Mouse (Mus musculus): ENCODE measurements around the gene Aip.

Aip gene

DNA sequence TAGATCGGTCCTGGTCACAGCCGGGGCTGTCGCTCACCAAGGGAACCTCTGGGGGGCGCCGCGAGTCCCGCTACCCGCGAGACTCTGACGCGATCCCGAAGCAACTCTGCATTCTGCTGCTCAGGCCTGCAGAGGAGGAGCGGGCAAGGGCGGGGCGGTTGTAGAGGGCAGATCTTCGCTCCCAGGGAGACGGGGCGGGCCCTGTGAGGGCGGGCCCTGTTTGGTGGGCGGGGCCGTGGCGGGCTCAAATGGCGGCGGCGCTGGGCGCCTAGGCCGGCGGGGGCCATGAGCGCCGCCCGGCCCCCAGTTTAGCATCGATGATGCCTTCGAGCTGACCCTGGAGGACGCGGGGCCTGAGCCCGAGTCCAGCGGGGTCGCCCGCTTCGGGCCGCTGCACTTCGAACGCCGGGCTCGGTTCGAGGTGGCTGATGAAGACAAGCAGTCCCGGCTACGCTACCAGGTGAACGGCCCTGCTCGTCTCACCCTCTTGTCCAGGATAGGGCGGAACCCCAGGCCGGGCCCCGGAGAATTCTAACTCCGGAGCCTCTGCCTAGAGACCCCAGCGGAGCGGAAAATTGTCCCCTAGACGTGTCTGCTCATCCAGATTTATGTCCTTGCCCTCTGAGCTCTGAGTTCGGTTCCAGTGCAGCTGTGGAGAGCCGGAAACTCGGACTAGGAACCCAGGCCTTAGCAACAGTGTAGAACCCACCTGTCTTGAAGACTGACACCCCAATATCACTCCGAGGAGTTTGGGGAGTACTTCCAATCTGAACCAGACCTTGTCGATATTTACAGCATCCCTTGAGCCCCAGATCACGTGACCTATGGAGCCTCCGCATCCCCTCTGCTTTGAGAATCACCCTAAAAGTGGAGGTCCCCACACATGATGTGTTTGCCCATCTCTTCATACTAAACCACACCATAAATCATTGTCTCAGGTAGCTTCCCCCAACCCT is at the start of gene Aip:
Aip (minus strand) TSS at position 118 of the 956 bp plus-strand sequence.
- DNase-seq (ENCODE audit: low spot score in 2 of 2), result peak; percentile 98 to 99

DNA sequence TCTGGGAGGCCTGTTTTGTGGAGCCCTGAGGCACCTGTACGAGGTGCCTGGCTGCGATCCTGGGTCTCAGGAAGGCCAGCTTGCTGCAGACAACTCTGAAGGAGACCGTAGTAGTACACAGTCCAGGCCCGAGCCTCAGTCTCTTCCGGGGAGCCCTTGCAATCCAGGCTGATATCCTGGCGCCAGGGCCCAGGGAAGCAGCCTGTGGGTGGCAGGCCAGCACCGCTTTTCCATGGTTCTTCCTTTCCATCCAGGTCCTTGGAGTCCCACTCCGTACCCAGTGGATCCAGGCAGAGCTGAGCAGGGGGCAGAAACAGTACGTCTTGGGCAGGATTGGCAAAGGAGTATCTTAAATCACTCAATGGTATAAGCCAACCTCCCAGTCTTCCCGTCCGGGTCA is 47.3 kb upstream of the Aip start:
- no peak for DNase-seq (ENCODE audit: low spot score in 2 of 2)

DNA sequence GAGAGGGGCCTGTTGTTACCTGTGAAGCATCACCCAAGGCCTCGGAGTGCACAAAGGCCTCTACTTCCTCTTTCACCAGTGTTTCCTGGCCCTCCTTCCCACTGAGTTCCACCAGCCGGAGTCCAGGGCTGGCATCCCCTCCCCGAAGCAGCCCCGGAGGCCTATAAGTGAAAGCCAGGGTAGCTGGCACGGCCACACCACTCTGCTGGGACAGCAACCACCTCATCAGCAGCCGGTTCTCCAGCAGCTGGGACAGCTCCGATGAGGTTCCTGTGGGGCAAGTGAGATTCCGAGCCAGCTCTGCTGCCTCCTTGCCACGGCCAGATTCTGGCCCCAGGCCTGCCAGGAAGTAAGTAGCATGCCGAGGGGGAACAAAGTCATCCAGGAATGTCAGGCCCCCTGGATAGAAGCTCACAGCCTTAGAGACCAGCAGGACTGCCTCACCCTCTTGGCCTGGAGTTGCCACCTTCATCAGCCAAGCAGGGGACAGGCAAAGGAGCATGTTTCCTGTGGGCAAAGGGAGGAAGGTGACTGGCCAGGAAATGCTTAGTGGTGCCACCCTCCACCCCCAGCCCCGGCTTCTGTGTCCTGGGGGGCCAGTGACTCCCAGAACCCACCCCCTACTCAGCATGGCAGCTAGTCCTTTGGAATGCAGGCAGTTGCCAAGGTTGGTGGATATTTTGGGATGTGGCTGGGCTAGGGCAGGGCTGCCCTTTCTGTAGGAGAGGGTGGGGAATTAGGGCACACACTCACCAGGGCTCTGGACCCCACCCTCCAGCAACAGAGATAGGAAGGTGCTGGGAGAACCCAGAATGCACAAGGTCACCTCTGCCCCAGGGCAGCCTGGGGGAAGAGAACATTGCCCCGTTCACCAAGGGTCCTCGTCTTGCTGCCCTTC is 46.0 kb upstream of the Aip start:
- DNase-seq (ENCODE audit: low spot score in 2 of 2), result no peak

DNA sequence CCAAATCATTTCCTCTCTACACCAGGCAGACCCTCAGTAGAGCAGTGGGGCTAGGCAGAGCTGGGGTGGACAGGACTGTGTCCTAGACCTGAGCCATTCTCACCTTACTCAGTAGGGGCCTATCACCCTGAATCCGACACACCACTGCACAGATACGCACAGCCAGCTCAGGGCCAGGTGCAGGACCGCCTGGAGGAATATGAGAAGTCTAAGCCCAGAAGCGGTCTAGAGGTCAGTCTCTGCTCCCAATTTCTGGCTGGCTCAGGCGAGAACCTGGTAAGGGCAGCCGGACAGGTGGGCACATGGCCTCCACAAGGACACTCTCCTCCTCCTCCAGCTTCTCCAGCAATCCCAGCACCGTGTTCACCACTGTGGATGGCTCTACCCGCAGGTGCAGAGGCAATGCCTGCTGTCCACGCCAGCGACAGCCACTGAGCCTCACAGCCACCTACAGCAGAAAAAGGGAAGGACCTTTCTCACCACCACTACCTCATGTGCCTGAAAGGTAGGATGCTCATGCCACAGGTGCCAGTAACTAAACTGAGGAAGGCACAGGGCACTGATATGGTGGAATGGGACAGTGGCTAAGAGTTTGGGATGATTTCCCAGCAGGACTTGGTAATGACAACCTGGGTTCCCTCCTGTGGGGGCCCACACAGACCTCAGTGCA is 45.2 kb upstream of the Aip start:
- no peak for DNase-seq (ENCODE audit: low spot score in 2 of 2)

DNA sequence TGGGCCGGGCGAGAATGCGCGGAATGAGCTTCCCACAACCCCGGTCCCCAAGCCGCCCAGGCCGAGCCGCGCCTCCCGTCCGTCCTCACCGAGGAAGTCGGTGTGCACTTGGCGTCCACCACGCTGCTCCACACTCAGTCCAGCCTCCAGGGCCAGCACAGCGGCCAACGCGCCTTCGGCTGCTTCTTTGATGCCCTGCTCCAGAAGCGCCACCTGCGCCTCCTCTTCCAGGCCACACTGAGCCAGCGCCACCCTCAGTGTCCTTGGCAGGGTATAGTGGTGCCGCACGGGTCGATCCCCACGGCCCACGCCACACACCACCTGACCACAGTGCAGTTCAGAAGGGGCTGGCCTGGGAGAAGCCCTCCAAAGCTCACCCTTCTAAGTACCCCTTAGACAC is 44.2 kb upstream of the Aip start:
- DNase-seq (ENCODE audit: low spot score in 2 of 2), result peak in 1 of 2 experiments; percentile 52

DNA sequence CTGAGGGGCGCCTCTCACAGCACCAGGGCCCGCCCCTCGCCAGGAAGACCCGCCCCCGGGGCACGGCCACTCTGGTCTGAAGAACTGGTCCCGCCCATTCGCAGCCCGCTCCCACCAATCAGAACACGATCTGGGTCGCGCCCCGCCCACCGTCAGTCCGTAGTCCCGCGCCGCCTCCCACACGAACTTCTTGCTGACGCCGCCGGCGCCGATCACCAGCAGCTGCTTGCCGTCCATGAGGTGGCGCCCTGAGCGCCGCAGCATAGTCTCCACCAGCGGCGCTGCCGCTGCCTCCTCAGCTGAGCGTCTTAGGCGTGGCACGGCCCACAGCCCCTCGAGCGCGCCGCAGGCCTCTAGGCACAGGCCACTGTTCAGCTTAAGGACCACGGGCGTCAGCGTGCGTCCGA is 43.7 kb upstream of the Aip start:
- DNase-seq (ENCODE audit: low spot score in 2 of 2), result peak; percentile 99

DNA sequence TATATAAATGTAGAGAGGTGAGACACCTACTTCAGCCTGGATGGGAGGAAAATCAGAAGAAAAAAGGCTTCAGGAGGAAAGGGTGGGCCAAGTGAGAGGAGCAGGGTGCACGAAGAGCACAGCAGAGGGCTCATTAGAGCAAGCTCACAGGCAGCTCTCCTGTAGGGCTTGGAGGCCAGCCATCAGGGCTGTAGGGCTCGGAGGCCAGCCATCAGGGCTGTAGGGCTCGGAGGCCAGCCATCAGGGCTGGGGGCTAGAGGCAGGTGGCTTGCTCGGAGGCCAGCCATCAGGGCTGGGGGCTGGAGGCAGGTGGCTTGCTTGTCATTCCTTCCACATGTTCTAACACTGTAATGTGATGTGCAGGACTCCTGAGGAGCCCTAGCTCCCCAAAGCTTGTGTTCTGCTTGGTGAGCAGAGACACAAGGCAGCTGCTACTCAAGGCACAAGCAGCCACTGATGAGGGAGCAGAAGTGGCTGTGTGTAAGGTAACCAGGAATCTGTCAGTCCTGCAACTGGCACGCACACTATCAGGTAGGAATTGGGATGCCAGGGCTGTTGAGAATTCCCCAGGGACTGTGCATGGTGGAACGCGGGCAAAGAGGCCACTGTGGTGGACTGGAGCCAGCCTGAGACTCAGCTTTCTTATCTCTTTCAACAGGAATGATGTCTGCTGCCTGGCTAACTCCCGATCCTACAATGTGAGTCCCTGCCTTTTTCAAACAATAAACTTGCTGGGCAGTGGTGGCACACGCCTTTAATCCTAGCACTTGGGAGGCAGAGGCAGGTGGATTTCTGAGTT is 41.2 kb upstream of the Aip start:
- no peak for DNase-seq (ENCODE audit: low spot score in 2 of 2)

DNA sequence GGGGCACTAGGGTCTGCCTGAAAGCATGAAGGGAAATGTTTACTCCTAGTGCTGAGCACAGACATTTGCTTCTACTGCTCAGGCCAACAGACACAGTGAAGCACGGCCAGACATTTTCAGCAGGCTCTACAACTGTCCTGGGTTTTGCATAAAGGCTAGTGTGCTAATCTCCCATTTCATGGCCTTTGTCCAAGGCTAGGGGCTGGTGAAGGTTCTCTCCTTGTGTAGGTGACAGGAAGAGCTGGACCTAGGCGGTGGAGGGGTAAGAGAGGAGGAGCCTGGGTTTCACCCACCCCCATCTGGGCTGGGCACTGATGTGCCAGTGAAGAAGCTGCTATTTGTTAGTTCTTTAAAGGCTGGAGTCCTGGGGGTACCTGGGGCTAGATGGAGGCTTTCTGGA is 39.1 kb upstream of the Aip start:
- no peak for DNase-seq (ENCODE audit: low spot score in 2 of 2)

DNA sequence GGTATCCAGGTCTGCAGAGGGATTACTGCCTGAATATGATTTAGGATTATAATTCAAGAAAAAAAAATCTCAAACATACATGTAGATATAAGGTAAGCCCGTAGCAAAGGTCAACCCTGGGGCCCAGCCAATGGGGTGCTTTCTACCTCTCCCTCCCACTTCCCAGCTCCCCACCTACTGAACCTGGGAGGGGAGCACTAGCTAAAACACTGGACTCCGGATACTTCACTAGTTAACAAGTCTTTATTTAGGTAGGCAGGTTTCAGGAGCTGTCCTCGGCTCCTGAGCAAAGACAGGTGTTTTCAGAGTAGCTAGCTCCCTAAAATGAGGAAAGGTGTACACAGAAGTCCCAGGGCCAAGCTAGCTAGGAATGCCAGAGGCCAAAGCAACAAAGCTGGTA is 38.4 kb upstream of the Aip start:
- DNase-seq (ENCODE audit: low spot score in 2 of 2), result no peak

DNA sequence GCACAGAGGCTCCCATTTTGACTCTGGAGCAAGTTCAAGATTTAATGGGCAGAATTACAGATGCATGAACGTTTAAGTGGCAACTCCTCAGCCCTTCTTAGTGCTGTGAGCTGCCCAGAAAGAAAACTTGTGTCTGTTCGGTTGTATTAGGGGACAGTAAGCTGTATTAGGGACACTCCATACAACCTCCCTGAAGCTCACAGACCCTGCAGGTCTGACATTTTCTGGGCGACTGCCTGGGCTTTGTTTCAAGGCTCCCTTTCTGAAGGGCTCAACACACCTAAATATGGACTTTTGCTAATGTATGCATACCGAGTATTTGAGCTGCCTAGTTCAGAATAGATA is 37.9 kb upstream of the Aip start:
- no peak for DNase-seq (ENCODE audit: low spot score in 2 of 2)

DNA sequence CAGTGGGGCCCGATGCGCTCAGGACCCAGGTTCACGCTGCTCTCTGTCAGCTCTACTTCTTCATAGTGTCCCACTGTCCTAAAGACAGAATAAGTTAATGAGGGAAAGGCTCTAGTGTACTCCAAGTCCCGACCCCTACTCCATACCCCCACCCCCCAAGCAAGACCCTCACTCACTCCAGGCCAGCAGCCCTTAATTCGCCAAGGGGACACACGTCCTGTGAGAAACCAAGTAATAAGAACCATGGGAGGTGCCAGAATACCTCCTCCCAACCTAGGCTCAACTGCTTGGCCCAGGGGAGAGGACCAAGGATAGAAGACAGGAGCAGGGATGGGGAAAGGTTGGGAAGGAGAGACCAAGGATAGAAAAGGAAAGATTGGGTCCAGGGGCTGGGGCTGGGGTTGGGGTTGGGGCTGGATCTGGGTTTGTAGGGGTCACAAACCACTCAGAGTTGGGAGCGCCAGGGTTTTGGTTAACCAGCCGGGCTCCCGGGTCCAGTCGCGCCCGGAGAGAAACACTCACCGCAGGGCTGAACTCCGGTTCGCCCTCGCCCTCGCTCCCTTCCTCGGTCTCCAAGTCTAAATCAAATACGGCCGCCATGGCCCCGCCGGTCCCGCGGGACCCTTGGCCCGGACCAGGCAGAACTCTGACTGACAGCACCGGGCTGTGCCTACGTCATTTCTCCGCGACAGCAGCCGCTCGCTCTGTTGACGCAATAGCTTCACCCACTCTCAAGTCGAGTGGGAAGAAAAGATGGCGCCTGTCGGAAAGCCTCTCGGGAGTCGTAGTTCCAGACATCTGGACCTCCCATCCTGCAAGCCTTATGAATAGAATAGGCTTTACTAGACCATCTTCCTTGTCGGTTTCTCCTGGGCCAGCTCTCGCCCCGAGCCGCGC is 37.2 kb upstream of the Aip start, which contains the start of gene Rps6kb2:
Rps6kb2 (minus strand) TSS at position 709 of the 897 bp plus-strand sequence.
- DNase-seq (ENCODE audit: low spot score in 2 of 2), result peak; percentile 88 to 92

DNA sequence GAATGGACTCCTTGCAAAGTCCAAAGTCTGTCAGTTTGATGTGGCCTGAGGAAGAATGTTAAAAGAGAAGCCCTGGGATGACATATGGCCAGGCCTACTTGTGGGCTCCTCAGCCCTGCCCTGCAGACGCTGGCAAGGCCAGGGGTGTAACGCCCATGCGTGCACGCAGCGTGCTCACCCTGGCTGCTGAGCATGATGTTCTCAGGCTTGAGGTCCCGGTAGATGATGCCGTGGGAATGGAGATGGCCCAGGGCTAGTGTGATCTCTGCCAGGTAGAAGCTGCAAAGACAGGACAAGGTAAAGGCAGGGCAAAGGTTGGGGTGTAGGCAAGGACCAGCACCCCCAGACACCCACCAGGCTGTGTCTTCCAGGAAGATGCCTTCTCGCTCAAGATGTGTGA is 33.4 kb upstream of the Aip start:
- no peak for DNase-seq (ENCODE audit: low spot score in 2 of 2)

DNA sequence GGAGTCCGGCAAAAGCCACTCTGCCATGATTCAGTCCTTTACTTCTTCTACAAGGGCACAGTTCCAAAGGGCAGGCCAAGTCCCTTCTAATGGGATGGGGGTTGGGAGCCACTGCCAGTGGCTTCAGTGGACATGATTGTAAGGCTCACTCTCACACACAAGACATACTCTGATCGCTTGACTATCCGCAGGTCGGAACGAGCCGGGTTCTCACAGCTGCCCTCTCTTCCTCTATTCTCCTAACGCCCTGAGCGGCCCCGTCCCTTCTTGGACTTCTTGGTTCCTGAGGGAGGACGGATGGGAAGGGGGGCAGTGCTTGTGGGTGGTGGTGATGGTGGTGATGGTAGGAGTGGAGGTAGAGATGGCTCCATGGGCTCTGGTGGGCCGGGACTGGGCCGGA is 31.1 kb upstream of the Aip start:
- DNase-seq (ENCODE audit: low spot score in 2 of 2), result no peak

DNA sequence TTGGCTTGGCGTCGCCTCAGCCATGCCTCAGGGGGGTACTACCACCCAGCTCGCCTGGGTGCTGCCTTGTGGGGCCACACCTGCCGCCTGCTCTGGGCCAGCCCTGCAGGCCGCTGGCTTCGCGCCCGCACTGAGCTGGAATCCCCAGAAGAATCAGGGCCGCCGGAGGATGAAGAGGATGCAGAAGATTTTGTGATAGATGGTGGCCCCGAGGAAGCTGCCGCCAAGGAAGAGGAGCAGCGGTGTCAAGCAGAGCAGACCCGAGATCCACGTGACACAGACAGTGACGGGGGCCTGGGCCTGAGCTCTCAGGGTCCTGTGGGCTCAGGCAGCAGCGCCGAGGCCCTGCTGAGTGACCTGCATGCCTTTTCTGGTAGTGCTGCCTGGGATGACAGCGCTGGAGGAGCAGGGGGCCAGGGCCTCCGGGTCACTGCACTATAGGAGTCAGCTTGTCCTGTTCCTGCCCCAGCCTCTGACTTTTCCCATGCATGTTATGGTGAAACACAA is 30.5 kb upstream of the Aip start:
- DNase-seq (ENCODE audit: low spot score in 2 of 2), result peak in 1 of 2 experiments; percentile 42

DNA sequence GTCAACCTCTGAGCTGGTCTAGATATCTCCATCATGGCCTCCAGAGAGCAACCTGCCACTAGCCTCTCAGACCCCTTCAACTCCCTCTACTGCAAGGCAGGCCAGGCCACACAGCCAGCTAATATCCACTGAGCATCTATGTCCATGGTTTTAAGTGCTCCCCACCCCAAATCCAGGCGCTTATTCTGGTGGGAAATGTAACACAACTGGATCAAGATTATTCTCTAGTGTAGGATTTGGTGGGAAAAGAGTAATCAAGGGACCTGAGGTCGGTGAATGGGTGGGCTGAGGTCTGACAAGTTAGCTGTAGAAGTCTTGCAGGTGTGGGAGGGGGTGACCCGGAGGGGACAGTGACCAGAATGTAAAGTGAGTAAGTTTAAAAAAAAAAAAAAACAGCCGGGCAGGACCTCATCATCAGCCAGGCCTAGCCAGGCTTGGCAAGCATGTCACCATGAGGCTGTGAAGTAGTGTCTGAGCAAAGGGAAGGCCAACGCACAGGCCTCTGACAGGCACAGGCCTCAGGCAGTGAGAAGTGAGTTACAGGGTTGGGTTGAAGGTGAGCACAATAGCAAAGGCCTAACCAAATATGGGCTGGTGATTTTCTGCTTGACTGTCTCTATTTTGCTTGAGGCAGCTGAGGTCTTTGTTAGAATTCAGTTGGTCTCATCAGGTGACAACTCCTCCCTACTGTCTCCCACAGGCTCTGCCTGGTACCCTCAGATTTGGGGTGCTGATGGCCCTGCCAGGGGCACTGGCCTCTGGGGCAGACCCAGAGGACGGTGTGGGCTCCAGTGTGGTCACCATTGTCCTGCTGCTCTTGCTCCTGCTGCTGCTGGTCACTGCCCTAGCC is 29.8 kb upstream of the Aip start:
- no peak for DNase-seq (ENCODE audit: low spot score in 2 of 2)

DNA sequence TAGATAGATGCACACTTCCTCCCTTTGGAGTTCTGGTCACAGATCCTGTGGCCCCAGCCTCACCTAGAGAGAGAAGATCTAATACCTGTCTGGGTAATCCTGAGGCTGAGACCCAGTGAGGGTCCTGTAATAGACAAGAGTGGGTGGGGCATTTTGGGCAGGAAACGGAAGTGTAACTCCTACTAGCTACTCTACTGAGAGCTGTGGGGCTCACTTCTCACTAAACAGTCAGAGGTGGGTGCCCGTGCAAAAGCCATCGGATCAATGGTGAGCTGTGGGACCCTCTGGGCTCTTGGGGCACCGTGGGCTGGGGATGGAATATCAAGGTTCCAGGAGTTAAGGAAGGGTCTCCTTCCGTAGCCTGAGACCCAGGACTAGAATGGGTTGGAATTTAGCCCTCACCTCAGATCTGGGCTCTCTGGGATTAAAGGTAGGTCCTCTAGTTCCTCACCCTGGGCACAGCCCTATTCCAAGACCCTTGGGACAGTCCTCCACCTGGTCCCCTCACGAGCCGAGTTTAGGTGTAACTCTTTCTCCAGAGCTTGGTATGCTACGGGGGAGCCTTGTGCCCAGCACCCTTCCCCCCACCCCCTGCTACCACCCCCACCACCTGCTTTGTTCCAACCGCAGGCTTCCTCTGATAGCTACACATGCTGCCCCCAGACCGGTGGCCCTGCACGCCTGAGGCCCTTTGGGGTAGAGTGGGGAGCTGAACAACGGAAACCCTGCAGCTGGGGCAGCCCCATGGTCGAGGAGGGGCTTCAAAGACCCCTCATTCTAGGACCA is 29.0 kb upstream of the Aip start:
- peak; percentile 81 to 82 for DNase-seq (ENCODE audit: low spot score in 2 of 2)

DNA sequence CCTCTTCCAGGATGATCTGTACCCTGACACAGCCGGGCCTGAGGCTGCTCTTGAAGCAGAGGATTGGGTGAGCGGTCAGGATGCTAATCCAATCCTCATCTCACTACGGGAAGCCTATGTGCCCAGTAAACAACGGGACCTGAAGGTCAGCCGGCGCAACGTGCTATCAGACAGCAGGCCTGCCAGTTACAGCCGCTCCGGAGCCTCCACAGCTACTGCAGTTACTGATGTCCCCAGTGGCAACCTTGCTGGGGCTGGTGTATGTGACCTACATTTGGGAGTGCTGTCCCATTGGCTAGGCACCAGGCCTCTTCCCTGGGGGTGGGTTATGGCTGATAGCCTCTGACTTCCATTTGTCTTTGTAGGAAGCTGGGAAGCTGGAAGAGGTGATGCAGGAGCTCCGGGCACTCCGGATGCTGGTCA is 27.6 kb upstream of the Aip start, which contains the start of gene Ptprcap:
Ptprcap (plus strand) TSS at position 373 of the 423 bp plus-strand sequence.
- no peak for DNase-seq (ENCODE audit: low spot score in 2 of 2)
